Mouse (Mus musculus): ENCODE measurements at regions not wholly inside any gene's neighbourhood (a gene's known extent, or its start where the extent isn't known, plus 50 kb on each side); places are given as distances from the start of the nearest gene placed in this dataset.

- intact Hi-C loops (cut with DNase I) = no loop called here
- no peak for DNase-seq
These were observed 150.8 kb downstream of the Dad1 start for GRCm38 (mm10) chr14:54103115-54103514.

GRCm38 (mm10) chr14:54101775-54102174 is 152.1 kb downstream of the Dad1 start:
- intact Hi-C loops (cut with DNase I) = no loop called here
- no peak for DNase-seq

GRCm38 (mm10) chr14:54099360-54099759 is 154.5 kb downstream of the Dad1 start:
- no peak for DNase-seq
- intact Hi-C loops (cut with DNase I) = loop anchor here (5.0 kb wide), 1 partner anchor 38 kb away; no protein-coding TSS in a partner anchor

- intact Hi-C loops (cut with DNase I) = loop anchor here (5.0 kb wide), 1 partner anchor 39 kb away; no protein-coding TSS in a partner anchor
- no peak for DNase-seq
These were observed 155.7 kb downstream of the Dad1 start for GRCm38 (mm10) chr14:54098122-54098775.

- DNase-seq = no peak
- intact Hi-C loops (cut with DNase I) = loop anchor here (5.0 kb wide), 1 partner anchor 40 kb away; no protein-coding TSS in a partner anchor
These were observed 156.9 kb downstream of the Dad1 start for GRCm38 (mm10) chr14:54097026-54097425.

DNA sequence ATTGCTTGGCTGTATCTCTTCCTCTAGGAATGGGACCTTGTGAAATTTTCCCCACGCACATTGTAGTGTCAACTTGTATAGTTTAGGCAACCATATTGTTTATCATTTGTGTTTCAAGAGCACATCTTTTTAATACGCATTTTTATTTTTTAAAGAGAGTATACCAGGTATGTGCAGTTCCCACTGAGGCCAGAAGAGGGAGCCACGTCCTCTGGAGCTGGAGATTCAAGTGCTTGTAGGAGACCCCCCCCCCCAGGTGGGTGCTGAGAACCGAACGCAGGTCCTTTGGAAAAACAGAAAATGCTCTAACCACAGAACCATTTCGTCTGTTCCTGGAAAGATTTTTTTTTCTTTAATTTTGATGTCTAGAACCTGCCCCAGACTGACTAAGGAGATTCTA is 161.5 kb downstream of the Dad1 start:
- intact Hi-C loops (cut with DNase I) = no loop called here
- DNase-seq = no peak

DNA sequence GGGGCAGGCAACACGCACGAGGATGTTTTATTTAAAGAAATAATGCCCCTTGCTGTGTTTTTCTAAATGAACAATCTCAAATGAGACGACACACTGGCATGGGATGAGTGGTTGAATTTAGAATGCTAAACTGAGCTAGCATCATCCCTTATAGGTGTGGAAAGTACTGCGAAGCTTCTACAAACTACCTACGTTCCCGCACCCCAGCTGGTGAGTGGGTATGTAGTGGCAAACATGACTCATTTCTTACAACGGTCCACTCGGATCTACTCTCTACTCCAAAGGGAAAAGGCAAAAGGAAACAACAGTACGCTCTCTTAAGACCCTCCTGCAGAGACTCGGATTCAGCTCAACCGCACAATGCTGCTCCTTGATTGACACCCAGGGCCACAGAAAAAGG is 167.2 kb downstream of the Dad1 start:
- intact Hi-C loops (cut with DNase I) = no loop called here
- DNase-seq = no peak

DNA sequence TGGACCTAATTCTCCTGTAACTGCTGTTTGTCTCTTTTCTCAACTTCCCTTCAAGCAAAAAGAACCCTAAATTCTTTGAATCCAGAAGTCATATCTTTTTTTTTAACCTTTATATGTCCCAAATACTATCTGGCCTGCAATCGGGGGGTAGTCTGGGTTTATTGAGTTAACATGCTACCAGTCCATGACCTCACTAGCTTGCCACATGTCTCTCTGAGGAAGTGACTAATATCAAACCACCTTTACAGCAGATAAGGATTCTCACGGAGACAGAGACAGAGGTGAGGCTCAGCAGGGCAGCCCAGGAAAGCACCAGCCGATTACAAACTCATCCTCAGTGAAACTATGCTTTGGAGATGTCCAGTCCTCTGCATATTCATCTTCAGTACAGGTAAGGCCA is 179.2 kb downstream of the Dad1 start:
- no peak for DNase-seq
- intact Hi-C loops (cut with DNase I) = no loop called here

DNA sequence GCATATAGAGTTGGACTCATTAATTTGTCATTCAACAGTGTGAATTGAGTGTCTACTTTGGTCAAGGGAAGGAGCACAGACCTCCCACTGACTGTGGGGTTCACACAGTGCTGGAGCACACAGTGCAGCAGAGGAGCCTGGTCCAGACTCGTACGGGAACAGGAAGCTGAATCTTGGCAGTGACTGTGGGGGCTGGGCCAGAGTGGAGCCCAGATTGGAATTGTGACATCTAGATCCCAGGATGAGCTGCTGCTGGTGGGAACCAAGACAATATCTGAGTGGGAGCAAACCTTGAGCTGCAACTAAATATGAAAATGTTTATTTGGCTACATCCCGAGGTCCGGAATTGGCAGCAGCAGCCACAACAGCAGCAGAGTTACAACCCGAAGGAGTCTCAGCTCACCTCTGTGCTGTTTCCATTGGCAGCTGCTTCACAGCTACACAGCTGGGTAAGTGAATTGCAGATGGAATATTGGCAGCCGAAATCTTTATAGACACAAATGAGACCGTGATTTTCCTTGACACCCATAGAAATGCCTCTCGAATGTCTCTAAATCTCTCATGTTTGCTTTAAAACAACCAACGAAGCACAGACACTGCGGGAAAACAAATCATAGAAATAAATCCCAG is 181.5 kb downstream of the Dad1 start:
- DNase-seq = peak; percentile 15 to 36
- intact Hi-C loops (cut with DNase I) = no loop called here

GRCm38 (mm10) chr14:54070240-54070639 is 183.7 kb downstream of the Dad1 start:
- intact Hi-C loops (cut with DNase I) = no loop called here
- no peak for DNase-seq

- intact Hi-C loops (cut with DNase I) = loop anchor here (10.0 kb wide), 2 partner anchors 346 to 576 kb away; partner anchors contain the start of genes Cdh24, Gm17606 and Slc7a7
- DNase-seq = no peak
These were observed 185.2 kb downstream of the Dad1 start for GRCm38 (mm10) chr14:54068684-54069083.

DNA sequence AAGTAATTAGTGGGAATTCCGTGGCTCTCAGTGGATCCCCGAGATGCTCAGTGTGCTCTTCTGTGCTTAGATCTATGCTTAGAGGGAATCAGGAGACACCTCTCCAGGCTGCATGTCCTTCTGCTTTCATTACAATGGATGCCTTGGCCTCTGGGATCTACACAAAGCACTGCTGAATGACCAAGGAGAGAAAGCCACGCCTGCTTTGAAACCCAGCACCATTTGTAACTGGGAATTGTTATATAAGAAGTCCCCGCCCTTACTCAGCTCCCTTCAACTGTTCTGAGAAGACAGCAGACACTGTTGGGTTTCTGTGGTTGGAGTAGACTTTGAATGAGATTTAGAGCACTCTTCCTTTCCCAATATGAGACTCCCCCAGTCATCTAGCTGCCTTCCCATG is 188.4 kb downstream of the Dad1 start:
- intact Hi-C loops (cut with DNase I) = loop anchor here (2.0 to 10.0 kb wide), 3 partner anchors 161 to 579 kb away; partner anchors contain the start of genes Cdh24, Gm17606 and Slc7a7
- DNase-seq = no peak

DNA sequence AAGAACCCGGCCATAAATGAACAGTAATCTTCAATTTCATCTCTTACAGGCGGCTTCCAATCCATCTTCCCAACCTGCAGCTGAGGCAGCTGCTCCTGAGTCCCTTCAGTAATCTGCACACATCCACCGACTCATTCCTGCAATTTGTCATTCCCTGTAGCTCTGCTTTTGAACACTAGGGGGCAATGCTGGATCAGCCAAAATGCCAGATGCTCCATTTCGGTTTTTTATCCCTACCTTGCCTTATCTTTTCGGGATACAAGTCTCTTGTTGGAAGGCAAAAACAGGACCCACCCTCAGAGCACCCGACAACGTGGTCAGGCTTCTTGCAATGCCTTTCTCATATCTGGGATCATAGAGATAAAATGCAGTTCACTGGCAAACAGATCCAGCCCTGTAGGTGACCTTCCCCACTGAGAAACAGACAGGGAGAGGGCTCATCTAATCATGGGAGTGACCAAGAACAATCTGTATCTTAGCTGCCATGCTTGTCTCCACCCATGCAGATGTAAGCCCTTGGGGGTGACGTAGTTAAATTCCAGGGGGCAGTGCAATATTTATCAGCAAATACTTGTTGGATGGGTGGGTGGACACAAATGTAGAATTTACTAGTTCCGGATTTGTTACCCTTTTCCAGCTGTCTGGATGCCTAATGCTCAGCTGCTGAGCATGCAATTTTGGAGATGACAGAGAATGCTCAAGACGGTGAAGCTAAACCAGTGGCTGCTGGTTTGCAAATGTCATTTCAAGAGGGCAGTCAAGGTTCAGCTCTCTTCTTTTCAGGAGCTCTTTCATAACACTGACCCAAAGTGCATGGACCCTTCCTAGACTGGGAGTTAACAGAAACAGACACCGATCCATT is 189.1 kb downstream of the Dad1 start:
- DNase-seq = peak; percentile 64 to 82

DNA sequence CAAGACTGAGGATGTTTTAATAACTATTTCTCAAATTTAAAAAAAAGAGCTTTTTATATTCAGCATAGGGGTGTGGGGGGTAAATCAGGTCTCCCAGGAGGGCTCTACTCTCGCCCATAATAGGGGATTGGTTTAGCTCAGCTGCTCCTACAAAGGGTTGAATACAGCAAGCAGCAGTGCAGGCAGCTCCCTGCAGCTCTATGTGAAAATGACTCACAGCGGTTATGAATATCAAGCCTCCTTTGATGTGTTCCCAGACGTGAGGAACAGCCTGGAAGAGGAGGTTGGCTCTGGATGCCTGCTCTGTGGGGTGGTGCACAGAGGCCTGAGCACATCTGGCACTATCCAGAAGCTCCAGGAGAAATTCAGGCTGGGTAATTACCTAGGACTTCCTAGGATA is 192.3 kb downstream of the Dad1 start:
- intact Hi-C loops (cut with DNase I) = loop anchor here (5.0 to 10.0 kb wide), 3 partner anchors 353 to 583 kb away; partner anchors contain the start of genes Cdh24, Gm17606 and Slc7a7

More for the DNA sequence above, 189.1 kb downstream of the Dad1 start:
- intact Hi-C loops (cut with DNase I) = loop anchor here (1.0 to 10.0 kb wide), 5 partner anchors 89 to 580 kb away; partner anchors contain the start of genes Cdh24, Gm17606 and Slc7a7

DNA sequence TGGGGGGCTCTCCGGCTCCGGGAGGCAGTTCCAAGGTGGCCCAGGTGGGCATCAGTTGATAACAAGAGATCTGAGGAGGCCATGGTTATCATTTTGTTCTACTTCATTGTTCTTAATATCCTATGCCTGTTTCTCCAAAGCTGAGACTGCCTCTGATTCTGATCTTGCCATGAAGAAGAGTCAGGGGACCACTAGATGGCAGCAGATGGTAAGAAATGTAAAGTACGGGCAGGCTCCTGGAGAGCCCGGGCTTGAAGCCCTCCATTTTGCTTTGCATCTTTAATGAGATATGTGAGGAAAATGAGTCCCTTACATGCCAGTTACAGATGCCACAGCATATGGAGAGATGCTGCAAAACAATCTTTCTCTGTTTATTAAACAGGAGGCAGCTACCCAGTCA is 194.1 kb downstream of the Dad1 start:
- peak; percentile 59 to 83 for DNase-seq
- intact Hi-C loops (cut with DNase I) = loop anchor here (5.0 to 10.0 kb wide), 3 partner anchors 355 to 585 kb away; partner anchors contain the start of genes Cdh24, Gm17606 and Slc7a7

More for the DNA sequence above, 192.3 kb downstream of the Dad1 start:
- no peak for DNase-seq

- DNase-seq = no peak
- intact Hi-C loops (cut with DNase I) = no loop called here
These were observed 194.8 kb downstream of the Dad1 start for GRCm38 (mm10) chr14:54059096-54059495.

GRCm38 (mm10) chr14:54056691-54057090 is 197.2 kb downstream of the Dad1 start:
- intact Hi-C loops (cut with DNase I) = no loop called here

DNA sequence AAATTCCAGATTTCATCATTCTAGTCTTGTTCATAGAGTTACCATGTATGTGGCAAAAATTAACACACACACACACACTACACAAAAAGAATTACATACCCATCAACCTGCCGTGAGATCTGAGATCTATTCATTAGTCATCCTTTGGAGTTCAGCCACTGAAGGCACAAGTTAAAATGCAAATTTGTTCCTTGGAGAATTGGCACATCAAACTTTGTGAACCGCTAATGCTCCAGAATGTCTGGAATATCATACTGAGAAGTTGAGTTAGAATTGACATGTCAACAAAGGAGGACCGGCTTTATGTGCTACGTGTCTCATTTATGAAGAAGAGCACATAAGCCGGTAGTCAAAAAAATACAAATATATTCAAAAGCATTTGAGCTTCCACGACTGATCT is 198.5 kb downstream of the Dad1 start:
- DNase-seq = no peak
- intact Hi-C loops (cut with DNase I) = no loop called here

More at GRCm38 (mm10) chr14:54056691-54057090, 197.2 kb downstream of the Dad1 start:
- DNase-seq = no peak

GRCm38 (mm10) chr14:54042286-54042685 is 211.6 kb downstream of the Dad1 start:
- intact Hi-C loops (cut with DNase I) = no loop called here
- DNase-seq = no peak

GRCm38 (mm10) chr14:54040644-54041043 is 213.3 kb downstream of the Dad1 start:
- DNase-seq = no peak
- intact Hi-C loops (cut with DNase I) = no loop called here

DNA sequence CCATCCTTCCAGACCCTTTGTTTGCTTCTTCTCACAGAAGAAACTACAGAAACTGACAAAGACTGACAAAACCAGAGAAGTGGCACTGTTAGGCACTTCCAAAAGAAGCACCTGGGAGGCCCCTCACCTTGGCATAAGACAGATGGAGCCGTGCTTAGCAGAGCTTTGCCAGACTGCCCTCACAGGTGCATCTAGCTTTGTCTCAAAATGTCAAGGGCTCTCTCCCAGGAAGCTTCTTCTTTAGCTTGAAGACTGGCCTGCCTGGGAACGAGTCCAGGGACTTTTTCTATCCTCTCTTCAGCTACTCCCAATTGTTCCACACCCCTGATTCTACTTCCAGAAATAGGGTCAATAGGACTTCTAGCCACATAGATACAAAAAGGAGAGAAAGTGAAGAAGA is 219.4 kb downstream of the Dad1 start:
- no peak for DNase-seq
- intact Hi-C loops (cut with DNase I) = no loop called here

All from heart, postnatal 14 days (tissue).